Mouse (Mus musculus) ES-E14 (cell line): ENCODE measurements at regions not wholly inside any gene's neighbourhood (a gene's known extent, or its start where the extent isn't known, plus 50 kb on each side); places are given as distances from the start of the nearest gene placed in this dataset.

ENCODE experiments used
- DNase-seq: peaks from one replicate; pipeline ENCODE4 v3.0.0-alpha.2; 2013; ENCODE audit warnings: low read depth, low spot score
- H3K27ac ChIP-seq: 2 replicates; pipeline ENCODE4 v1.5.1; 2012; ENCODE audit warnings: low read depth, mild to moderate bottlenecking, low read length, moderate library complexity, mixed read lengths; ENCODE audit not compliant: poor library complexity, insufficient read depth, severe bottlenecking
- H3K36me3 ChIP-seq: 2 replicates; pipeline ENCODE4 v1.6.1; 2012; ENCODE audit warnings: mild to moderate bottlenecking, low read length, moderate library complexity, mixed read lengths; ENCODE audit not compliant: control insufficient read depth, poor library complexity, insufficient read depth, severe bottlenecking
- H3K4me1 ChIP-seq, 2 experiments: fragments of 150-350 bp in 1 of 2; sonication (generic) in 1 of 2; 2 replicates each; pipeline ENCODE4 v1.6.1; 2012; ENCODE audit warnings: low read length in 2 of 2, mild to moderate bottlenecking in 1 of 2, mixed read lengths in 1 of 2; ENCODE audit not compliant: control insufficient read depth in 2 of 2, insufficient read depth in 2 of 2, poor library complexity in 1 of 2
- H3K4me3 ChIP-seq, 2 experiments: fragments of 150-350 bp in 1 of 2; sonication (generic) in 1 of 2; 2 replicates each; pipeline ENCODE4 v1.5.1; 2012; ENCODE audit warnings: low read length in 2 of 2, low read depth in 1 of 2, mild to moderate bottlenecking in 1 of 2, mixed read lengths in 1 of 2; ENCODE audit not compliant: insufficient read depth in 1 of 2, poor library complexity in 1 of 2, severe bottlenecking in 1 of 2
- H3K9ac ChIP-seq: 2 replicates; pipeline ENCODE4 v1.6.1; 2012; ENCODE audit warnings: low read depth, mild to moderate bottlenecking, low read length, mixed read lengths; ENCODE audit not compliant: poor library complexity, insufficient read depth, severe bottlenecking
- H3K9me3 ChIP-seq: fragments of 150-350 bp; sonication (generic); 2 replicates; pipeline ENCODE4 v1.6.1; 2012; ENCODE audit warnings: low read depth, mild to moderate bottlenecking, low read length; ENCODE audit not compliant: control insufficient read depth, insufficient read depth
- CHD2 ChIP-seq: IDR thresholded peaks from 2 replicates; pipeline ENCODE4 v1.6.1; 2014; ENCODE audit warnings: mild to moderate bottlenecking, low read depth, low read length, inconsistent platforms
- HCFC1 ChIP-seq: IDR thresholded peaks from 2 replicates; pipeline ENCODE4 v1.6.1; 2012; ENCODE audit warnings: low read length, inconsistent platforms, borderline replicate concordance; ENCODE audit not compliant: insufficient read depth
- MAFK ChIP-seq: IDR thresholded peaks from 2 replicates; pipeline ENCODE4 v1.6.1; 2014; ENCODE audit warnings: mild to moderate bottlenecking, low read depth, low read length, inconsistent platforms; ENCODE audit not compliant: insufficient read depth
- ZC3H11A ChIP-seq: IDR thresholded peaks from 2 replicates; pipeline ENCODE4 v1.6.1; 2012; ENCODE audit warnings: low read depth, mild to moderate bottlenecking, inconsistent platforms, low read length, borderline replicate concordance
- ZNF384 ChIP-seq: IDR thresholded peaks from 2 replicates; pipeline ENCODE4 v1.6.1; 2012; ENCODE audit warnings: low read depth, low read length, inconsistent platforms
- in situ Hi-C, 2 experiments: fragments of 600-800 bp; cut with MboI; formaldehyde crosslinking; loops; one replicate each; pipeline ENCODE4 v1.15.1; 2025; ENCODE audit warnings: low sequenced_read_pairs in 2 of 2, inconsistent platforms in 1 of 2; ENCODE audit not compliant: unreplicated experiment in 2 of 2

- in situ Hi-C loops: loop anchor here in 1 of 2 experiments (25.0 kb wide), 1 partner anchor 286 kb away; the partner anchor contains the start of genes Drd1 and Sfxn1
- no peak overlapping the region for H3K9ac ChIP-seq
- H3K27ac ChIP-seq: no peak overlapping the region
- H3K36me3 ChIP-seq: no peaks in the 10 kb centered on the region
- H3K4me3 ChIP-seq: no peak overlapping the region
- peaks cover 0 to 2% of the 10 kb centered on the region in 2 experiments; a peak in 1 of 4 replicates for H3K4me1 ChIP-seq
- TF ChIP-seq HCFC1: no peak
- TF ChIP-seq ZC3H11A: no peak
- TF ChIP-seq MAFK: no peak
- no peak for TF ChIP-seq ZNF384
- no peak for TF ChIP-seq CHD2
- no peaks in the 10 kb centered on the region for H3K9me3 ChIP-seq
- DNase-seq: no peak
These were observed 279.1 kb downstream of the Drd1 start for GRCm38 (mm10) chr13:53776421-53776820.

- in situ Hi-C loops: loop anchor here in 1 of 2 experiments (25.0 kb wide), 1 partner anchor 287 kb away; the partner anchor contains the start of genes Drd1 and Sfxn1
- TF ChIP-seq ZC3H11A (peak; percentile 5; the same call in 1 of the 2 replicates), HCFC1 (no peak), ZNF384 (peak; percentile 48; the same call in 1 of the 2 replicates)
- H3K36me3 ChIP-seq: no peaks in the 10 kb centered on the region
These were observed 279.8 kb downstream of the Drd1 start for GRCm38 (mm10) chr13:53775687-53776086.

GRCm38 (mm10) chr13:53764613-53765243 is 290.8 kb downstream of the Drd1 start:
- in situ Hi-C loops: loop anchor here in 1 of 2 experiments (25.0 kb wide), 1 partner anchor 327 kb away; no protein-coding TSS in a partner anchor
- no peaks in the 10 kb centered on the region for H3K36me3 ChIP-seq
- no peaks in the 10 kb centered on the region for H3K9me3 ChIP-seq
- peak; percentile 63 for DNase-seq
- no peak overlapping the region for H3K27ac ChIP-seq
- no peaks in the 10 kb centered on the region for H3K4me1 ChIP-seq
- H3K4me3 ChIP-seq: no peak overlapping the region
- TF ChIP-seq ZC3H11A: peak; percentile 21; the same call in 1 of the 2 replicates
- TF ChIP-seq MAFK: no peak
- H3K9ac ChIP-seq: no peak overlapping the region

More at GRCm38 (mm10) chr13:53775687-53776086, 279.8 kb downstream of the Drd1 start:
- no peaks in the 10 kb centered on the region for H3K9me3 ChIP-seq
- no peak overlapping the region for H3K9ac ChIP-seq
- peak; percentile 88 for DNase-seq
- H3K27ac ChIP-seq: no peak overlapping the region
- H3K4me3 ChIP-seq: no peak overlapping the region
- peaks cover 0 to 2% of the 10 kb centered on the region in 2 experiments; a peak in 1 of 4 replicates for H3K4me1 ChIP-seq

- Histone ChIP-seq H3K9ac (no peak overlapping the region), H3K4me3 (no peak overlapping the region), H3K27ac (no peak overlapping the region), H3K9me3 (no peaks in the 10 kb centered on the region), H3K36me3 (no peaks in the 10 kb centered on the region), H3K4me1 (no peaks in the 10 kb centered on the region)
- TF ChIP-seq ZC3H11A (no peak), MAFK (no peak), HCFC1 (no peak), CHD2 (no peak), ZNF384 (no peak)
- in situ Hi-C loops: loop anchor here in 1 of 2 experiments (25.0 kb wide), 1 partner anchor 320 kb away; no protein-coding TSS in a partner anchor
- no peak for DNase-seq
These were observed 284.8 kb upstream of the Msx2 start for GRCm38 (mm10) chr13:53757576-53758237.
